Mouse (Mus musculus): ENCODE data around the gene AI593442. TPM values are rescaled to one million over a fixed set of nuclear protein-coding genes. Genes with fewer than 3 reads are reported as not detected.

AI593442 gene
- polyA plus RNA-seq (2017; shearing (Covaris generic)) = not detected

GRCm38 (mm10) chr9:52679362-52679947 lies at the start of gene AI593442:
Gene AI593442 (minus strand): TSS chr9:52679780.
- no peak for ATAC-seq

GRCm38 (mm10) chr9:52728806-52729205 lies 49.2 kb upstream of the AI593442 start:
- no peak for ATAC-seq

GRCm38 (mm10) chr9:52722626-52723025 lies 43.0 kb upstream of the AI593442 start:
- no peak for ATAC-seq

- ATAC-seq = no peak
Measured at GRCm38 (mm10) chr9:52719562-52719961, 40.0 kb upstream of the AI593442 start.

- ATAC-seq = no peak
Measured at GRCm38 (mm10) chr9:52680036-52680435, 456 bp upstream of the AI593442 start.

GRCm38 (mm10) chr9:52678839-52679215 lies 753 bp downstream of the AI593442 start:
- no peak for ATAC-seq

GRCm38 (mm10) chr9:52678179-52678838 lies 1.3 kb downstream of the AI593442 start:
- ATAC-seq = no peak

GRCm38 (mm10) chr9:52676587-52676986 lies 3.0 kb downstream of the AI593442 start:
- no peak for ATAC-seq

- ATAC-seq = no peak
Measured at GRCm38 (mm10) chr9:52675937-52676336, 3.6 kb downstream of the AI593442 start.

- no peak for ATAC-seq
Measured at GRCm38 (mm10) chr9:52661422-52661821, 18.2 kb downstream of the AI593442 start.

GRCm38 (mm10) chr9:52650341-52650951 lies 29.1 kb downstream of the AI593442 start:
- no peak for ATAC-seq

- no peak for ATAC-seq
Measured at GRCm38 (mm10) chr9:52645312-52645711, 34.3 kb downstream of the AI593442 start.

- no peak for ATAC-seq
Measured at GRCm38 (mm10) chr9:52644626-52645025, 35.0 kb downstream of the AI593442 start.

- ATAC-seq = no peak
Measured at GRCm38 (mm10) chr9:52644156-52644555, 35.4 kb downstream of the AI593442 start.

- no peak for ATAC-seq
Measured at GRCm38 (mm10) chr9:52635991-52636390, 43.6 kb downstream of the AI593442 start.

- ATAC-seq = no peak
Measured at GRCm38 (mm10) chr9:52623926-52624325, 55.7 kb downstream of the AI593442 start.

All from CD4-positive, CD25-positive, alpha-beta regulatory T cell, adult 4 months (primary cell).